Mouse (Mus musculus) heart, embryonic 14.5 days (tissue): ENCODE measurements at regions not wholly inside any gene's neighbourhood (a gene's known extent, or its start where the extent isn't known, plus 50 kb on each side); places are given as distances from the start of the nearest gene placed in this dataset.
A peak's percentile ranks its signal among the peaks of the same experiment; 100 is the strongest.

ENCODE experiments used
- ATAC-seq: fragments of 200-750 bp; cut with Nextera tagmentation; 2 replicates; pipeline ENCODE4 v1.8.0; 2017; ENCODE audit warnings: low read depth, moderate TSS enrichment; ENCODE audit not compliant: insufficient number of reproducible peaks, insufficient read depth, low FRiP score
- H3K27ac ChIP-seq, 2 experiments: fragments of 200-500 bp in 1 of 2; fragments of 300-500 bp in 1 of 2; sonication (generic) in 1 of 2; replicated peaks in 1 of 2; 2 replicates each; pipeline ENCODE4 v1.5.1; 2012 to 2014; ENCODE audit warnings: low read depth in 2 of 2, low read length in 2 of 2, control low read depth in 1 of 2, mild to moderate bottlenecking in 1 of 2, mixed read lengths in 1 of 2; ENCODE audit not compliant: control insufficient read depth in 1 of 2, insufficient read depth in 1 of 2
- H3K27me3 ChIP-seq: fragments of 300-500 bp; sonication (generic); 2 replicates; pipeline ENCODE4 v1.6.1; 2014; ENCODE audit warnings: mild to moderate bottlenecking, low read length, control low read depth; ENCODE audit not compliant: control insufficient read depth, insufficient read depth
- H3K36me3 ChIP-seq: fragments of 300-500 bp; sonication (generic); 2 replicates; pipeline ENCODE4 v1.6.1; 2014; ENCODE audit warnings: mild to moderate bottlenecking, control low read depth, low read length, mixed read lengths; ENCODE audit not compliant: control insufficient read depth, insufficient read depth
- H3K4me1 ChIP-seq, 2 experiments: fragments of 200-500 bp in 1 of 2; fragments of 300-500 bp in 1 of 2; sonication (generic) in 1 of 2; 2 replicates each; pipeline ENCODE4 v1.6.1; 2012 to 2014; ENCODE audit warnings: low read length in 2 of 2, control low read depth in 1 of 2, mixed read lengths in 1 of 2; ENCODE audit not compliant: control insufficient read depth in 2 of 2, insufficient read depth in 2 of 2
- H3K4me2 ChIP-seq: fragments of 300-500 bp; sonication (generic); 2 replicates; pipeline ENCODE4 v1.6.1; 2014; ENCODE audit warnings: mild to moderate bottlenecking, low read length
- H3K4me3 ChIP-seq, 2 experiments: fragments of 200-500 bp in 1 of 2; fragments of 300-500 bp in 1 of 2; sonication (generic) in 1 of 2; 2 replicates each; pipeline ENCODE4 v1.5.1; 2012 to 2014; ENCODE audit warnings: low read length in 2 of 2, mild to moderate bottlenecking in 2 of 2, control low read depth in 1 of 2, low read depth in 1 of 2, moderate library complexity in 1 of 2; ENCODE audit not compliant: control insufficient read depth in 1 of 2, insufficient read depth in 1 of 2
- H3K9ac ChIP-seq: fragments of 300-500 bp; sonication (generic); 2 replicates; pipeline ENCODE4 v1.6.1; 2014; ENCODE audit warnings: mild to moderate bottlenecking, low read length
- H3K9me3 ChIP-seq: fragments of 300-500 bp; sonication (generic); 2 replicates; pipeline ENCODE4 v1.6.1; 2016; ENCODE audit warnings: low read length, control low read depth; ENCODE audit not compliant: control insufficient read depth
- WGBS: fragments of 180-500 bp; shearing (Covaris S2); extraction: QIAGEN DNeasy Blood & Tissue Kit; methylation state at CpG from one replicate; pipeline ENCODE4 v1.1.7; 2014; 5-methylcytosine and 5-hydroxymethylcytosine counted together

DNA sequence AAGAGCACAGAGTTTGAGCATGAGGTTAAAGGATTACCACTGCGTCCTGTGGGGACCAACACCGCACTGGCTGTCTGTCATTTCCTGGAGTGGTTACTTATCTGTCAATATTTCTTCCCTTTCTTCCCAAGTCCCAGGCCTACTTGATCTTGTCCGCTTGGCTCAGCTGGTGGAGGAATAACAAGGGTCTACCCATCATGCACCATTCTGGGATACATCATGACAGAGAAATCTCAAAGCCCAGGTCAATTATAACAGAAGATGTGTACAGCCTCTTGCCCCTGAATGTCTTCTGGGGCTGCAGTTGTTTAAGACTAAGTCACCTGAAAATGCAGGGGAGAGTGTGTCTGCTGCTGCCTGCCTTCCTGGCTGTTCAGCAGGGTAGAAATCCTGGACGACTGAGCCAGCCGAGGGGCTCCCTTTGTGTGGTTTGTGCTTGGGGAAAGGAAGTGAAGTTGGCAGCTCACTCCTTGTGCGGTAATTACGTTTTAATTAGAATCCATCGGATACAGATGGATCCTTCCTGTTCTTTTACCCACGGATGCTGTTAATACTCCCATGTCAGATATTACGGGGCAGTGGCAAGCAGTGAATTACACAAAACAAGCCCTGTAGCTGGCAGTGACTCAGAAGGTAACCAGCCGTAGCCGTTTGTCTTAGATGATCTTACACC lies 286.8 kb downstream of the Zfp326 start:
- Histone ChIP-seq H3K4me1 (no peaks in the 10 kb centered on the region), H3K4me3 (no peak overlapping the region), H3K4me2 (no peak overlapping the region), H3K9ac (no peak overlapping the region), H3K36me3 (no peaks in the 10 kb centered on the region), H3K27me3 (no peaks in the 10 kb centered on the region), H3K27ac (no peak overlapping the region), H3K9me3 (no peaks in the 10 kb centered on the region)
- no peak for ATAC-seq
- 70% methylated on average over 12 of the region's 12 CpGs for WGBS

DNA sequence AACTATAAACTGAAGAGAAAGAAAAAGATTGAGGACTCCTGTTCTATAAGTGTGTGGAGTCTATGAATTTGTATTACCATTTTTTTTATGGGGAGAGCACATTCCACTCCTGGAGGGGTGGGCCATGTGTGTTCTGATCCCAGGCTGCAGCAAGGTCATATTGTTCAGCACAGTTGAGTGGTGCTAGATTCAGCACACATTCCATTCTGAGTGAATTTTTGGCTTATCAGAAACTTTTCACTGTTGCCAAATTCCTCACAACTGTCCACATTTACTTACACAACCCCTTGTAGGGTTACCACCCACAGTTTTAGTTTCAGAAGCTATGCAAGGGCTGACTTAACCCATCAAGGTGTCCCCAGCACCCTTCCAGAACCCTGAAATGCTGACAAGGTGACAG lies 262.7 kb downstream of the Zfp326 start:
- peak; percentile 47 for ATAC-seq
- Histone ChIP-seq H3K4me3 (no peak overlapping the region), H3K9me3 (no peaks in the 10 kb centered on the region; the same call in 1 of the 2 replicates), H3K36me3 (no peaks in the 10 kb centered on the region), H3K27ac (no peak overlapping the region; a peak in 1 of 4 replicates), H3K4me1 (peaks cover 2 to 8% of the 10 kb centered on the region in 2 experiments; a peak in 2 of 4 replicates), H3K27me3 (no peaks in the 10 kb centered on the region), H3K4me2 (no peak overlapping the region), H3K9ac (no peak overlapping the region)

DNA sequence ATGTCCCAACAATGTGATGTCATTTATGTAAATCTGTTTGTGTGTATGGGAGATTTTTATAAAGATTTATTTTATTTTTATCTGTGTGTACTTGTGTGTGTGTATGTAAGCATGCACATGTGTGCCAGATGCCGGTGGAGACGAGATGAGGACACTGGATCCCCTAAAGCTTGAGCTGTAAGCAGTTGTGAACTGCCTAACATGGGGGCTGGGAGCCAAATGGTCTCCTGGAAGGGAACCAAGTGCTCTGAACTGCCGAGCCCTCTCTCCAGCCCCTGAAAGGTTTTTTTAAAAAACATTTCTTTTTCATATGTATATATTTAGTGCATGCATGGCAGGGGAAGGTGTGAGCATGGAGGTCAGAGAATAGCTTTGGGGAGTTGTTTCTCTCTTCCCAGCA lies 246.6 kb downstream of the Zfp326 start:
- H3K36me3 ChIP-seq = no peaks in the 10 kb centered on the region

DNA sequence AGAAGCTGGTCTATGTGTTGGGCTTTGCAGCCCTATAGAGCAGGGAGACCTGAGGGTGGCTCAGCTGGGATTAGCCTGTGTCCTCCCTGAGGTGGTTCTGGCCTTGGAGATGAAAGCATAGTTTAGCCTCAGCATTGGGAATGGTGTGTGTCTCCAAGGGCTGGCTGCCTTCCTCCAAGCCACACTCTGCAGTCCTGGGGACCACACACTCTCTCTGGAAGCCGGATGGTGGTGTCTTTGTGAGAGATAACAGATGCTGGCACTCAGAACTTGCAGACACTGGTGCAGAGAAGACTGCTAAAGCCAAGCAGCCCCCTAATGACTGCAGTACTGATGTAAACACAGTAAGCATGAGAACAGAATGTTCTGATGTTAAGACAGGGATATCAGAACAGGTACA lies 243.2 kb downstream of the Zfp326 start:
- 20% methylated on average over 1 of the region's 1 CpGs for WGBS
- Histone ChIP-seq H3K27me3 (no peaks in the 10 kb centered on the region), H3K4me3 (no peak overlapping the region), H3K27ac (no peak overlapping the region), H3K36me3 (no peaks in the 10 kb centered on the region), H3K4me2 (no peak overlapping the region), H3K4me1 (peaks cover 2 to 9% of the 10 kb centered on the region in 2 experiments; a peak in 3 of 4 replicates), H3K9ac (no peak overlapping the region), H3K9me3 (no peaks in the 10 kb centered on the region)
- no peak for ATAC-seq

More for the DNA sequence above, 246.6 kb downstream of the Zfp326 start:
- Histone ChIP-seq H3K9me3 (no peaks in the 10 kb centered on the region), H3K4me1 (peaks cover 2 to 9% of the 10 kb centered on the region in 2 experiments; a peak in 3 of 4 replicates), H3K27me3 (no peaks in the 10 kb centered on the region), H3K9ac (no peak overlapping the region), H3K27ac (no peak overlapping the region), H3K4me3 (no peak overlapping the region), H3K4me2 (no peak overlapping the region)
- WGBS = 58% methylated on average over 3 of the region's 3 CpGs
- ATAC-seq = no peak

DNA sequence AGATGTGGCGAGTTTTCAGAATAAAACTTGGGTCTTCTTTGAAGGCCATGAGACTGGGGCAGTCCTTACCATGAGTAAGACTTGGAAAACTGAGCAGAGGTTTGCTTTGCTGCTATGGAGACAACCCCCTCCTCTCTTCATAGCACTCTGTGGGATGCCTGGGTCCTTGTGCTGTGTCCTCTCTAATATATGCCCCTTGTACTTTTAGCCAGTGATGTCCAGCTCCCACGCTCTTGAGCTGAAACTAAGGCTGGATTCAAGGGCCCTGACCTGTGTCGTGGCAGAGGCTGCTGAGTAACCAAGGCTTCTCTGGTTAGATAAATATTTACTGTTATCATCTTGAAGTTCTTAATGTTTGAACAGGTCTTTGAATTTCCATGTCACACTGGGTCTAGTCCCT lies 236.8 kb downstream of the Zfp326 start:
- 83% methylated on average over 3 of the region's 3 CpGs for WGBS
- no peaks in the 10 kb centered on the region for H3K36me3 ChIP-seq
- no peak overlapping the region for H3K27ac ChIP-seq
- H3K9ac ChIP-seq = no peak overlapping the region
- no peaks in the 10 kb centered on the region for H3K4me1 ChIP-seq
- ATAC-seq = no peak
- H3K4me3 ChIP-seq = no peak overlapping the region
- H3K27me3 ChIP-seq = no peaks in the 10 kb centered on the region
- H3K9me3 ChIP-seq = no peaks in the 10 kb centered on the region
- no peak overlapping the region for H3K4me2 ChIP-seq

DNA sequence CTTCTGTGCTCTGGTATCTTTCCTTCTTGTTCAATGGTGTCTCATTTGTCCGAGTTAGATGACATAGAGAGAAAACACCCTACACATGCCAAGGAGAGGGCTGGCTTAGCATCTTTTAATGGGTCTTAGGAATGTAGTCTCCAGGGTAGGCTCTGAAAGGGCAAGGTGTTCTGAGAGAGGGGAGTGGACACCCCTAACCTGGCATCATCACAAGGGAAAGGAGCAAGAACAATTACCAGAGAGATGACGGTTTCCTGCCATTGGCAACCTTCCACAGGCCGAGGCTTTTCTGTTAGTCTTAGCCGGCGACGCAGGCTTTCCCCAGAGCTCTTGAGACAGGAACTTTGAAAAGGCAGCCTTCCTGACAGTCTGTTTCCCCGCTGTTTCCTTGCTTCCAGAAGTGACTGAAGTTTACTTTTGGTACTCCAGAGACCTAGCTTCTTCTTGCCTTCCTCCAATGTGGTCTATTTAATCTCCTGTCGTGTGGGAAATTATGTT lies 232.2 kb downstream of the Zfp326 start:
- H3K4me2 ChIP-seq = no peak overlapping the region
- ATAC-seq = no peak
- H3K9ac ChIP-seq = no peak overlapping the region
- no peaks in the 10 kb centered on the region for H3K9me3 ChIP-seq
- H3K27ac ChIP-seq = no peak overlapping the region
- no peaks in the 10 kb centered on the region for H3K27me3 ChIP-seq
- no peak overlapping the region for H3K4me3 ChIP-seq
- H3K36me3 ChIP-seq = no peaks in the 10 kb centered on the region
- H3K4me1 ChIP-seq = no peaks in the 10 kb centered on the region
- WGBS = 48% methylated on average over 8 of the region's 8 CpGs

DNA sequence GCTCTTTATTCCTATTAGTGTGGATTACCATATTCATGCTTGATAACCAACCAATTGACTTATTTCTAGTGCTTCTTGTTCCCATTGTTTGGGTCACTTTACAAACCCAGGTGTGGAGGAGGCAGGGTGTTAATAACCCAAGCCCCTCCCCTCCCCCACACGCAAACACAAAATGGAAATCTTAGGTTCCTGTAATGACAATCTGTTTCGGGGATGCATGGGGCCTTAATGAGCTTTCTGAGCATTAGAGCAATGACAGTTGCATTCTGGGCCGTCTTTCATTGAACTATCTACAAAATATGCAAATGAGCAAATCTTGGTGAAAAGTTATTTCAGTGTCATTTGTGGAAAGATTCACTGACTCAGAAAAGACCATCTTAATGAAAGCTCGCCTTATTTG lies 225.9 kb downstream of the Zfp326 start:
- no peak overlapping the region for H3K4me3 ChIP-seq
- H3K4me1 ChIP-seq = peaks cover 15 to 16% of the 10 kb centered on the region in 2 experiments
- H3K9me3 ChIP-seq = no peaks in the 10 kb centered on the region
- H3K27ac ChIP-seq = no peak overlapping the region
- 92% methylated on average over 4 of the region's 4 CpGs for WGBS
- H3K36me3 ChIP-seq = no peaks in the 10 kb centered on the region
- no peak overlapping the region for H3K4me2 ChIP-seq
- no peak for ATAC-seq
- no peaks in the 10 kb centered on the region for H3K27me3 ChIP-seq
- H3K9ac ChIP-seq = no peak overlapping the region

DNA sequence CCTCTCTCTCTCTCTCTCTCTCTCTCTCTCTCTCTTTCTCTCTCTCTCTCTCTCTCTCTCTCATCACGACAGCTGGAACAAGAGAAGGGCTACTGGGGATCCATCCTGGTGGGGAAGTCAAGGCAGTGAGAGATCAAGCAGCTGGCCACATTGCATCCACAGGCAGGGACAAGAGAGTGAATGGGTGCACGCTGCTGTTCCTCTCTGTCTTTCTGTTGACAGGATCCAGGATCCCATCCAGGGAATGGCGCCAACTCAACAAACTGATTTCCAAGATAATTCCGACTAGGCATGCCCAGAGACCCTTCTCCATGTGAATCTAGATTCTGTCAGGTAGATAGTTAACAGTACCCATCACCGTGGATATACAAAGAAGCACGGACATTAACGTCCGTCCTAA lies 222.5 kb downstream of the Zfp326 start:
- Histone ChIP-seq H3K4me2 (no peak overlapping the region), H3K4me3 (no peak overlapping the region), H3K27ac (no peak overlapping the region), H3K27me3 (no peaks in the 10 kb centered on the region), H3K9me3 (no peaks in the 10 kb centered on the region), H3K4me1 (peaks cover 15 to 16% of the 10 kb centered on the region in 2 experiments), H3K36me3 (no peaks in the 10 kb centered on the region), H3K9ac (no peak overlapping the region)
- WGBS = 37% methylated on average over 8 of the region's 8 CpGs
- no peak for ATAC-seq
